Mouse (Mus musculus) bone marrow macrophage, adult 2 months (primary cell): ENCODE results near the gene Shc2. TPM values are rescaled to one million over a fixed set of nuclear protein-coding genes. Genes with fewer than 3 reads are reported as not detected.

ENCODE experiments used
- H3K27ac ChIP-seq: 2 replicates; pipeline ENCODE4 v1.5.1; 2012; ENCODE audit warnings: low read depth, low read length; ENCODE audit not compliant: insufficient read depth
- H3K4me1 ChIP-seq: 2 replicates; pipeline ENCODE4 v1.6.1; 2012; ENCODE audit warnings: low read length; ENCODE audit not compliant: control insufficient read depth, insufficient read depth
- H3K4me3 ChIP-seq: 2 replicates; pipeline ENCODE4 v1.5.1; 2012; ENCODE audit warnings: mild to moderate bottlenecking, low read length, moderate library complexity; ENCODE audit not compliant: insufficient read depth
- CTCF ChIP-seq: IDR thresholded peaks from 2 replicates; pipeline ENCODE4 v1.5.1; 2012; ENCODE audit warnings: low read depth, mild to moderate bottlenecking, low read length, moderate library complexity
- POLR2A ChIP-seq: IDR thresholded peaks from 2 replicates; pipeline ENCODE4 v1.6.1; 2012; ENCODE audit warnings: mild to moderate bottlenecking, low read depth, low read length, borderline replicate concordance
- polyA plus RNA-seq: library from polyadenylated mRNA; stranded (reverse); fragments of >200 nt; gene quantifications from 2 replicates; pipeline ENCODE4 v1.2.4, GENCODE M21; 2012; ENCODE audit not compliant: missing spikeins, insufficient read depth, insufficient read length

The Shc2 gene
- polyA plus RNA-seq, 1 experiment, result 0.71 TPM

GRCm38 (mm10) chr10:79574350-79574749 is 63.4 kb downstream of the Shc2 start:
- H3K4me3 ChIP-seq, result no peak overlapping the region
- H3K4me1 ChIP-seq, result no peaks in the 10 kb centered on the region
- TF ChIP-seq POLR2A (no peak), CTCF (no peak)
- no peak overlapping the region for H3K27ac ChIP-seq

DNA sequence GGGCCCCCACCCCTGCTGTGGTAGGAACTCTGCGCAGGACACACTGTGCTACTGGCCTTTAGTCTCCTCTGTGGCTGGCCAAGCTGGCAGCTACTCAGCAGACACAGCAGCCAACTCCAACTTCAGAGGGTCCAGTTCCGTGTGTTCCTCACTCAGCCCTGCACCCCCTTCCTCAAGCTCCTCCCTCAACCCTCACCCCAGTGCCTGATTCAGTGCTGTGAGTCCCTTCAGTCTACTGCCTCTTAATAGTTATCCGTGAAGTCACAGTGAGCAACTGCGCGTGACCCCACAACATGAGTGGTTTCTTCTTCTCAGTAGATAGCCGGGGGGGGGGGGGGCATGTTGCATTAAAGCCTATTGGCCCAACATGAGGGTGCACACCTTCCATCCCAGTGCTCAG is 64.1 kb downstream of the Shc2 start:
- H3K27ac ChIP-seq, result no peak overlapping the region
- no peaks in the 10 kb centered on the region for H3K4me1 ChIP-seq
- TF ChIP-seq POLR2A, result no peak
- no peak for TF ChIP-seq CTCF
- H3K4me3 ChIP-seq, result no peak overlapping the region

- H3K4me3 ChIP-seq, result no peak overlapping the region
- H3K4me1 ChIP-seq, result no peaks in the 10 kb centered on the region
- TF ChIP-seq POLR2A (no peak), CTCF (no peak)
- no peak overlapping the region for H3K27ac ChIP-seq
Measured at GRCm38 (mm10) chr10:79571314-79571713, 66.4 kb downstream of the Shc2 start.

DNA sequence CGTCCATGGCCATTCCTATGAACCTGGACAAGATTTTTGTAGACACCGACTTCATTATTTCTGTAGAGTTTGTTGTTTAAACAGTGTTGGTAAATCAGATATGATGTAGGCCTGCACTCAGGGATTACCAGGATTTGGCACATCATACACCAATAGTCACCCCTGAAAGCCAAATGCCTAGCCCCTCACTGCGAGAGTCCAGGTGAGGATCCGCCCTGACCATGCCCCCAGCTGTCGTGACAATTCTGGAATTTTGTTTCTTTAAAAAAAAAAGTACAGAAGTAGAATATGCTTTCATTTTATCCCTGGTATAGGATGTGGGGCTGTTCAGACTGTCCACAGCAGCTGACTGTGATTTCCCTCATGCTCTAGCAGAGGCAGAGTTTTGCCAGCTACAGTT is 67.8 kb downstream of the Shc2 start:
- Histone ChIP-seq H3K4me1 (no peaks in the 10 kb centered on the region), H3K4me3 (no peak overlapping the region), H3K27ac (no peak overlapping the region)
- TF ChIP-seq POLR2A, result no peak
- no peak for TF ChIP-seq CTCF

Other genes starting within 250 kb of the Shc2 start
- not detected in 2 replicates for gene Vmn2r83, start 169.2 kb downstream of the Shc2 start, polyA plus RNA-seq
- 16.9 and 21.1 TPM in 2 replicates for gene Plpp2, start 104.1 kb downstream of the Shc2 start, polyA plus RNA-seq
- gene Mier2, start 82.7 kb downstream of the Shc2 start, polyA plus RNA-seq, result 32.1 and 35.1 TPM in 2 replicates
- gene Theg, start 50.6 kb downstream of the Shc2 start, polyA plus RNA-seq, result not detected in 2 replicates
- 0.29 TPM in 1 of 2 replicates, not detected in the other for gene C2cd4c, start 23.9 kb downstream of the Shc2 start, polyA plus RNA-seq
- not detected in 2 replicates for gene Odf3l2, start 7.8 kb upstream of the Shc2 start, polyA plus RNA-seq
- gene Madcam1, start 26.6 kb upstream of the Shc2 start, polyA plus RNA-seq, result not detected in 2 replicates
- 32.7 and 36.2 TPM in 2 replicates for gene Tpgs1, start 31.5 kb upstream of the Shc2 start, polyA plus RNA-seq
- gene Cdc34, start 44.3 kb upstream of the Shc2 start, polyA plus RNA-seq, result 74.9 and 77.1 TPM in 2 replicates
- 0.84 TPM in 1 of 2 replicates, not detected in the other for gene Gzmm, start 51.1 kb upstream of the Shc2 start, polyA plus RNA-seq
- 300 and 307 TPM in 2 replicates for gene Bsg, start 66.6 kb upstream of the Shc2 start, polyA plus RNA-seq
- 0.86 and 1.3 TPM in 2 replicates for gene Hcn2, start 78.7 kb upstream of the Shc2 start, polyA plus RNA-seq
- gene Polrmt, start 108.7 kb upstream of the Shc2 start, polyA plus RNA-seq, result 18.8 and 19.8 TPM in 2 replicates
- not detected in 2 replicates for gene Fgf22, start 117.2 kb upstream of the Shc2 start, polyA plus RNA-seq
- 23.3 and 27.6 TPM in 2 replicates for gene Rnf126, start 129.0 kb upstream of the Shc2 start, polyA plus RNA-seq
- 1.0 and 1.1 TPM in 2 replicates for gene Fstl3, start 139.4 kb upstream of the Shc2 start, polyA plus RNA-seq
- gene Prss57, start 153.0 kb upstream of the Shc2 start, polyA plus RNA-seq, result not detected in 2 replicates
- gene Palm, start 155.7 kb upstream of the Shc2 start, polyA plus RNA-seq, result 2.9 and 3.4 TPM in 2 replicates
- 0.91 TPM in 1 of 2 replicates, not detected in the other for gene Misp, start 183.1 kb upstream of the Shc2 start, polyA plus RNA-seq
- 129 and 141 TPM in 2 replicates for gene Ptbp1, start 216.5 kb upstream of the Shc2 start, polyA plus RNA-seq
- gene Prtn3, start 236.6 kb upstream of the Shc2 start, polyA plus RNA-seq, result not detected in 2 replicates
- not detected in 2 replicates for gene Plppr3, start 236.7 kb upstream of the Shc2 start, polyA plus RNA-seq
- gene Elane, start 248.3 kb upstream of the Shc2 start, polyA plus RNA-seq, result 0.75 TPM in 1 of 2 replicates, not detected in the other